Mouse (Mus musculus): ENCODE measurements around the gene Mybpc1.

GRCm38 (mm10) chr10:88580786-88581185 lies 24.2 kb downstream of the Mybpc1 start:
- TF ChIP-seq MAFK (IDR thresholded peaks at IDR 0.05; ENCODE audit: borderline replicate concordance, low read depth, low read length): no peak
- TF ChIP-seq POLR2A (IDR thresholded peaks at IDR 0.05; ENCODE audit: control insufficient read depth in 1 of 2, insufficient read depth in 1 of 2, low read depth in 1 of 2, low read length in 2 of 2, poor library complexity in 1 of 2): no peak
- no peak for TF ChIP-seq TBP (IDR thresholded peaks at IDR 0.05; ENCODE audit: low read depth, low read length)
- TF ChIP-seq EP300 (IDR thresholded peaks at IDR 0.05; ENCODE audit: low read depth in 1 of 2, low read length in 2 of 2): no peak
- no peak for TF ChIP-seq GABPA (IDR thresholded peaks at IDR 0.05; ENCODE audit: low read depth, low read length)
- no peak for TF ChIP-seq ZC3H11A (IDR thresholded peaks at IDR 0.05; ENCODE audit: low read depth, low read length)
- TF ChIP-seq GATA1 (IDR thresholded peaks at IDR 0.05; ENCODE audit: low read depth, low read length): no peak
- TF ChIP-seq NELFE (IDR thresholded peaks at IDR 0.05; ENCODE audit: low read depth, low read length): no peak
- no peak for TF ChIP-seq TCF12 (IDR thresholded peaks at IDR 0.05; ENCODE audit: low read depth, low read length)
- no peak for TF ChIP-seq CTCF (IDR thresholded peaks at IDR 0.05 in 2 of 3, conservative IDR thresholded peaks at IDR 0.05 in 1 of 3; ENCODE audit: control insufficient read depth in 1 of 3, insufficient read depth in 1 of 3, low read depth in 2 of 3, low read length in 3 of 3, poor library complexity in 1 of 3, severe bottlenecking in 1 of 3)
- no peak for TF ChIP-seq ZKSCAN1 (IDR thresholded peaks at IDR 0.05; ENCODE audit: low read depth, low read length)
